Mouse (Mus musculus): ENCODE results near the gene Chrna5.
A peak's percentile ranks its signal among the peaks of the same experiment; 100 is the strongest.

Chrna5 gene

GRCm38 (mm10) chr9:55023902-55024583 lies 43.4 kb downstream of the Chrna5 start:
- peak; percentile 40 for DNase-seq (ENCODE audit: low spot score)

- no peak for DNase-seq (ENCODE audit: low spot score)
Observed at GRCm38 (mm10) chr9:55025534-55026274, 45.0 kb downstream of the Chrna5 start.

GRCm38 (mm10) chr9:55026275-55026663 lies 45.6 kb downstream of the Chrna5 start, which contains the start of gene Chrna3:
TSS of gene Chrna3 (minus strand) at chr9:55026562.
- DNase-seq (ENCODE audit: low spot score), result no peak

GRCm38 (mm10) chr9:55031435-55032167 lies 50.9 kb downstream of the Chrna5 start:
- no peak for DNase-seq (ENCODE audit: low spot score)

GRCm38 (mm10) chr9:55038948-55039347 lies 58.3 kb downstream of the Chrna5 start:
- no peak for DNase-seq (ENCODE audit: low spot score)

- no peak for DNase-seq (ENCODE audit: low spot score)
Observed at GRCm38 (mm10) chr9:55039983-55040382, 59.3 kb downstream of the Chrna5 start.

GRCm38 (mm10) chr9:55041389-55041788 lies 60.7 kb downstream of the Chrna5 start:
- no peak for DNase-seq (ENCODE audit: low spot score)

GRCm38 (mm10) chr9:55043688-55044087 lies 63.0 kb downstream of the Chrna5 start:
- no peak for DNase-seq (ENCODE audit: low spot score)

- no peak for DNase-seq (ENCODE audit: low spot score)
Observed at GRCm38 (mm10) chr9:55045001-55045400, 64.3 kb downstream of the Chrna5 start.

GRCm38 (mm10) chr9:55046764-55047163 lies 66.1 kb downstream of the Chrna5 start:
- no peak for DNase-seq (ENCODE audit: low spot score)

GRCm38 (mm10) chr9:55048211-55048880 lies 67.7 kb downstream of the Chrna5 start, which contains the start of gene Chrnb4:
TSS of gene Chrnb4 (minus strand) at chr9:55048779.
- DNase-seq (ENCODE audit: low spot score), result no peak

GRCm38 (mm10) chr9:55055386-55055930 lies 74.8 kb downstream of the Chrna5 start:
- no peak for DNase-seq (ENCODE audit: low spot score)
